Mouse (Mus musculus) spleen, postnatal 10 days (tissue): ENCODE measurements around the gene H2-Q10.

ENCODE experiments used
- DNase-seq, 2 experiments: peaks; one replicate each; pipeline ENCODE4 v3.0.0; 2021 to 2022; ENCODE audit warnings: low spot score in 2 of 2

H2-Q10 gene

GRCm38 (mm10) chr17:35514756-35515155, 44.9 kb downstream of the H2-Q10 start:
- no peak for DNase-seq

- peak in 1 of 2 experiments; percentile 35 for DNase-seq
Observed at GRCm38 (mm10) chr17:35515911-35516640, 46.2 kb downstream of the H2-Q10 start.

GRCm38 (mm10) chr17:35516652-35517500, 47.0 kb downstream of the H2-Q10 start, which contains the start of the genes Tcf19 and Cchcr1:
TSS of gene Tcf19 (minus strand) at chr17:35516824.
TSS of gene Cchcr1 (plus strand) at chr17:35517100.
- DNase-seq: peak; percentile 93 to 97

DNA sequence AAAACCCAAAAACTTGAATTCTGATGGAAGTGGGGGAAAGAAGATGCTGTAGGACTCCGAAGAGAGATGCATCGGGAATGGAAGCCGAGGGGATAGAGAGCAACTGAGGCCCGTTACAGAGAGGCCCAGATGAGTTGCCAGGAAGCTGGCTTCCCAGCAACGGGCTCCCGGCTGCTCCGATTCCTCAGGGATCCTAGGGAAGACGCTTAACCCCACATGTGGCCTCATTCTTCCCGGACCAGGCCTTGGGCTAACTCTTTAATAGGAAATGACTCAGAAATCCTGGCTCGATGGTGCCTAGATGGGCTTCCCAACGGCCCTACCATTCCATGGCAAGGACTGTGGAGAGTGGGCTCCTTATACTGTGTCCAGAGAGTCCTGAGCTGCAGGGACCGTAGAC, 47.6 kb downstream of the H2-Q10 start:
- DNase-seq: peak in 1 of 2 experiments; percentile 42
